Mouse (Mus musculus) forebrain, embryonic 11.5 days (tissue): ENCODE measurements around the gene Adh1. TPM values are rescaled to one million over a fixed set of nuclear protein-coding genes. Genes with fewer than 3 reads are reported as not detected.

Source experiments
- ATAC-seq: fragments of 200-750 bp; cut with Nextera tagmentation; replicated peaks from 2 replicates; pipeline ENCODE4 v1.8.0; 2017; ENCODE audit warnings: moderate TSS enrichment; ENCODE audit not compliant: low FRiP score
- DNase-seq: peaks from one replicate; pipeline ENCODE4 v3.0.0-alpha.2; 2017; ENCODE audit warnings: low spot score
- H3K27ac ChIP-seq: fragments of 300-500 bp; sonication (generic); 2 replicates; pipeline ENCODE4 v1.5.1; 2014; ENCODE audit warnings: low read depth, low read length
- H3K27me3 ChIP-seq: fragments of 300-500 bp; sonication (generic); 2 replicates; pipeline ENCODE4 v1.6.1; 2014; ENCODE audit warnings: mild to moderate bottlenecking, low read length, mixed read lengths; ENCODE audit not compliant: control insufficient read depth, insufficient read depth
- H3K36me3 ChIP-seq: fragments of 300-500 bp; sonication (generic); 2 replicates; pipeline ENCODE4 v1.6.1; 2014; ENCODE audit warnings: mild to moderate bottlenecking, low read length, moderate library complexity, mixed read lengths; ENCODE audit not compliant: control insufficient read depth, insufficient read depth
- H3K4me1 ChIP-seq: fragments of 300-500 bp; sonication (generic); replicated peaks from 2 replicates; pipeline ENCODE4 v1.6.1; 2014; ENCODE audit warnings: low read length, mixed read lengths; ENCODE audit not compliant: control insufficient read depth, insufficient read depth
- H3K4me2 ChIP-seq: fragments of 300-500 bp; sonication (generic); 2 replicates; pipeline ENCODE4 v1.6.1; 2014; ENCODE audit warnings: low read depth, mild to moderate bottlenecking, low read length, moderate library complexity, mixed read lengths; ENCODE audit not compliant: severe bottlenecking
- H3K4me3 ChIP-seq: fragments of 300-500 bp; sonication (generic); 2 replicates; pipeline ENCODE4 v1.5.1; 2014; ENCODE audit warnings: low read depth, low read length
- H3K9ac ChIP-seq: fragments of 300-500 bp; sonication (generic); 2 replicates; pipeline ENCODE4 v1.6.1; 2014; ENCODE audit warnings: low read length
- H3K9me3 ChIP-seq: fragments of 300-500 bp; sonication (generic); 2 replicates; pipeline ENCODE4 v1.6.1; 2016; ENCODE audit warnings: low read length, mixed read lengths; ENCODE audit not compliant: control insufficient read depth
- WGBS: fragments of 180-500 bp; shearing (Covaris S2); extraction: QIAGEN DNeasy Blood & Tissue Kit; methylation state at CpG from one replicate; pipeline ENCODE4 v1.1.7; 2014; 5-methylcytosine and 5-hydroxymethylcytosine counted together
- polyA plus RNA-seq: library from polyadenylated mRNA; unstranded; fragments of >200 nt; fragmentation: Nextera tagmentation; extraction: Ambion mirVana; gene quantifications from 2 replicates; pipeline ENCODE4 v1.2.1, GENCODE M21; 2014

Adh1 gene
- polyA plus RNA-seq, 1 experiment from 2014 or later: 0.16 TPM

DNA sequence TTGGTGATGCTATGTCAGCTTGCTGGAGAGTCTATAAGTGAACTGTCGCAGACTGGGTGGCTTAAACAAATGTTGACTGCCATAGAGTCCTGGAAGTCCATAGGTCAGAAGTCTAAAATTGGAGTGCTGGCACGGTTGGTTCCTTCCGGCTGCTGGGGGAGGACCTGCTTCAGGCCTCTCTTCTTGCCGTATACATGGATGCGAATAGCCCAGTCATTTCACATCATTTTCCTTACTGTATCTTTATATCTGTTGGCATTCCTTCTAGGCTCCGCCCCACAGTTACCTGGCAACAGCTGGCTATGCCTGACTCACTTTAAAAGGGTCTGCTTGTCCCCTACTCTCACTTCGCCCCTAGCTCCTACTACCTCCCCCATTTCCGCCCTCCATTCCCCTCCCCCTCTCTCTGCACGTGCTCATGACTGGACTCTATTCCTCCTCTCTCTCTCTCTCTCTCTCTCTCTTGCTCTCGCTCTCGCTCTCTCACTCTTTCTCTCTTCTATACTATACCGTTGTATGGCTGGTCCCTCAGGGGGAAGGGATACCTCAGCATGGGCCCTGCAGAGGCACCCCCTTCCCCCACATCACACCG is 36.3 kb upstream of the Adh1 start:
- 91% methylated on average over 13 of the region's 13 CpGs for WGBS
- H3K36me3 ChIP-seq: no peaks in the 10 kb centered on the region

DNA sequence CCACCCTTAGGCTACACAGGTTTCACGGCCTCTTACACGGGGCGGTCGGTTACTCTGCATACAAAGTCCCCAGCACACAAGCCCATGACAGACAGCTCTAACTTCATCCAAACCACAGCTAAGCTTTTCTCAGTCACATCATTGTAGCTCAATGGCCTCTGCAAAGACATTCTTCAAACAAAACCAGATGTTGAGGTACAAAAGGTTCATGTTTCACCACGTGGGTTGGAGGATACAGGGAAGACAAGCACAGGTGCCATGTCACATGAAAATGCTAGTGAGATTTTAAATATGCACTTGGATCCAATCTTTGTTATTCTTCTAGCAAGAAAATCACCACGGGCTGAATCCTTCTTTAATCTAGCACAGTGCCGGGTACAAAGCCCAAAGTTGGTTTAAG is 35.5 kb upstream of the Adh1 start:
- Histone ChIP-seq H3K27me3 (no peaks in the 10 kb centered on the region), H3K36me3 (no peaks in the 10 kb centered on the region), H3K4me1 (no peaks in the 10 kb centered on the region), H3K4me2 (no peak overlapping the region), H3K9ac (no peak overlapping the region), H3K4me3 (no peak overlapping the region), H3K9me3 (no peaks in the 10 kb centered on the region), H3K27ac (no peak overlapping the region)
- WGBS: 66% methylated on average over 6 of the region's 7 CpGs
- ATAC-seq (no peak), DNase-seq (no peak)

More for the DNA sequence above, 36.3 kb upstream of the Adh1 start:
- Histone ChIP-seq H3K4me2 (no peak overlapping the region), H3K27me3 (no peaks in the 10 kb centered on the region), H3K9ac (no peak overlapping the region), H3K4me3 (no peak overlapping the region), H3K9me3 (no peaks in the 10 kb centered on the region), H3K4me1 (no peaks in the 10 kb centered on the region), H3K27ac (no peak overlapping the region)
- DNase-seq (no peak), ATAC-seq (no peak)

DNA sequence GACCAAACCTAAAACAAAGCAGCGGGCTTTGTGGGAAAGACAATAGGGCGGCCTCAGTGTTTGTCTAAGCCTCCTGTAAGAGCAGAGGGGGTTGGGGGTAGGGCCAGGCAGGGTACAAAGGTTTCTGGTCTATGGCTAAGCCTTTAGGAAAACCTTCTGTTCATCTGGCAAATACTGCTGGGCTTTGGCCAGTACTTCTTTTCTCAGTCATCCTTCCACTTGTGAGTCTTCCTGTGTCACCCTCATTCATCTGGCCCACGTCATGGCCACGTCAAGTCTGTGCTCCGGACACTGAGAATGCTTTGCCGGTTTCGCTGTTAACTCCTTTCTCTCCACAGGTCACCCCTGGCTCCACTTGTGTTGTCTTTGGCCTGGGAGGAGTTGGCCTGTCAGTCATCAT is 34.9 kb upstream of the Adh1 start:
- H3K9me3 ChIP-seq: no peaks in the 10 kb centered on the region
- ATAC-seq: no peak
- no peak overlapping the region for H3K27ac ChIP-seq
- H3K9ac ChIP-seq: no peak overlapping the region
- WGBS: 55% methylated on average over 7 of the region's 7 CpGs
- no peaks in the 10 kb centered on the region for H3K27me3 ChIP-seq
- no peaks in the 10 kb centered on the region for H3K36me3 ChIP-seq
- no peak overlapping the region for H3K4me3 ChIP-seq
- no peak overlapping the region for H3K4me2 ChIP-seq
- no peaks in the 10 kb centered on the region for H3K4me1 ChIP-seq
- DNase-seq: no peak

DNA sequence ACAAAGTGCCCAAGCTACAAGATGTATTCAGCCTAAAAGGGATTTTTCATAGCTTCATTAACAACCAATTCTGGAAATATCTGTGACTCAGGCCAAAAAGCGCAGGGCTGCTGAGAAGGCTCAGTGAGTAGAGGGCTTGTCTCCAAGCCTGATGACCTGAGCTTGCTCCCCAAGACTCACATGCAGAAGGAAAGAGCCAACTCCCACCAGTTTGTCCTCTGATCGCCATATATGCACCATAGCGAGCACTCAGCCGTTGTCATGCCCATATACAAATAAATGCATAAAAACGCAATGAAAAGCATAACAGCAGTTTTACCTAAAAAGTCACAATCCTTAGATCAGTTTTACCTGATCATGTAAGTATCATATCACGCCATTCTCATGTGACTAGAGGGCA is 34.3 kb upstream of the Adh1 start:
- H3K27ac ChIP-seq: no peak overlapping the region
- H3K4me3 ChIP-seq: no peak overlapping the region
- no peaks in the 10 kb centered on the region for H3K36me3 ChIP-seq
- no peaks in the 10 kb centered on the region for H3K27me3 ChIP-seq
- 96% methylated on average over 6 of the region's 6 CpGs for WGBS
- DNase-seq: no peak
- no peaks in the 10 kb centered on the region for H3K4me1 ChIP-seq
- H3K9me3 ChIP-seq: no peaks in the 10 kb centered on the region
- no peak for ATAC-seq
- no peak overlapping the region for H3K9ac ChIP-seq
- H3K4me2 ChIP-seq: no peak overlapping the region

DNA sequence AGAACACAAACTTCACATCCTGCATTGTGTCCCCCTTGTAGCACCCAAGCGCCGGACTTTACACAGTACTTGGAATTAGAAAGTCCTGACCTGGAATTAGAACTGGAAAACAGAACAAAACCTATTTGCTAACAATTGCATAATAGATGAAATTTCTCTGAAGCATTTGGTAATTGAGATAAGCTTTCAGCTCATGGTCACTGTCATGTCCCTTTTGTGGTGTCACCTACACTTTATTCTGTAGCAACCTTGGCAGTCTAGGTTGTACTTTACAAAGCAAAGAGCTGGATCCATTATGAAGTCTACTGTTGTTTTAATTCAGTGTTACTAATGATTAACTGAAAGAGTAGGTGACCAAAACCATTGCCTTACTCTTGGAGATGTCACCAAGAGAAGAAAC is 33.7 kb upstream of the Adh1 start:
- Histone ChIP-seq H3K4me1 (no peaks in the 10 kb centered on the region), H3K9ac (no peak overlapping the region), H3K9me3 (no peaks in the 10 kb centered on the region), H3K4me3 (no peak overlapping the region), H3K27ac (no peak overlapping the region), H3K27me3 (no peaks in the 10 kb centered on the region), H3K4me2 (no peak overlapping the region), H3K36me3 (no peaks in the 10 kb centered on the region)
- ATAC-seq: no peak
- WGBS: 85% methylated on average over 2 of the region's 2 CpGs
- DNase-seq: no peak

DNA sequence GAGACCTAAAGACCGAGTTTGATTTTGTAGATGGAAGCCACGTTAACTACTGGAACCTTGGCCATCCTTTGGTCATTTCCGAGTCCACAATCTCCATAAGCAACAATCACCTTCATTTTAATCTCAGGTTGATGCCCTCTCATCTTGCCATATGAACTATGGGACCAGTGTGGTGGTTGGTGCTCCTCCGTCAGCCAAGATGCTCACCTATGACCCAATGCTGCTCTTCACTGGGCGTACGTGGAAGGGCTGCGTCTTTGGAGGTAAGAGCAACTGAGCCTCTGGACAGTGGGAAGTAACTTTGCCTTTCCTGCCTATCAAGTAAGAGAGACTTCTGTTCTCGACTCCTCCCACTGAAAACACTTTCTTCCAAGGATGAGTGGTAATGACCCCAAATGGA is 33.0 kb upstream of the Adh1 start:
- Histone ChIP-seq H3K4me1 (no peaks in the 10 kb centered on the region), H3K4me3 (no peak overlapping the region), H3K9ac (no peak overlapping the region), H3K9me3 (no peaks in the 10 kb centered on the region), H3K36me3 (no peaks in the 10 kb centered on the region), H3K27ac (no peak overlapping the region), H3K4me2 (no peak overlapping the region), H3K27me3 (no peaks in the 10 kb centered on the region)
- ATAC-seq (no peak), DNase-seq (no peak)
- 93% methylated on average over 8 of the region's 8 CpGs for WGBS

DNA sequence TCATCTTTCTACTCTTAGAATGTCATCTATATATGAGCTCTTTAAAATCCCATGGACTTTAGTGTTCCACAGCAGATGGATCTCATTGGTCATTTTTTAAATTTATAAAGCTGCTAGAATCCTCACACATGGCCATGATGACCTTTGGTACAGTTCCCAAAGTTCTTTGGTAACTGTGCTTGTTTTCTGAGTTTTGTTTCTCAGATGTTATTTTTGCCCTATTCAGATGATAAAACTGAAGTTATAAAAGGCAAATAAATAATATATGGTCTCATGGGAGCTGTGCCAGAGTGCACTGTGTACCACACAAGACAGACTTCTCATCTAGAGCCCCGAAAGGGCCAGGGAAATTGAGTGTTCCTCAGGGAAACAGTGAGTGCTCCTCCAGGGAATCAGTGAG is 31.3 kb upstream of the Adh1 start:
- Histone ChIP-seq H3K4me1 (no peaks in the 10 kb centered on the region), H3K36me3 (no peaks in the 10 kb centered on the region), H3K9me3 (no peaks in the 10 kb centered on the region), H3K4me2 (no peak overlapping the region), H3K27ac (no peak overlapping the region), H3K4me3 (no peak overlapping the region), H3K9ac (no peak overlapping the region), H3K27me3 (no peaks in the 10 kb centered on the region)
- DNase-seq (no peak), ATAC-seq (no peak)
- WGBS: 92% methylated on average over 1 of the region's 1 CpGs

DNA sequence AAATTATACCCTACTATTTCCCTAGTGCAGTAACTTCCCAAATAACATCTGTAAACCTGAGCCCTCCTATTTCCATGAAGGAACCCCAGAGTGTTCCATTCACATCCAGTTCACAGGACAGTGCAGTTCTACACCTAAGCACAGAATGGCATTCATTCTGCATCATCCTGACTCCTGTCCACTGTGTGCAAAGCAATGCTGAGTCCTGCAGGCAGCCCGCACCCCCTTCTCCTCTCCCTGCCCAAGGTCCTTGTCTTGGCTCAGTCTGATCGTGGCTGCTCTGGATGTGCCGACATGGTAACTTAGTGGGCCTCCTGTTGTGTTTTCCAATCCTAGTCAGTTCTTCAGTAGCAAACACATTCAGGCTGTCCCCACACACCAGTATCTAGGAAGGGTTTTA is 30.5 kb upstream of the Adh1 start:
- no peak for DNase-seq
- no peak for ATAC-seq
- H3K4me1 ChIP-seq: no peaks in the 10 kb centered on the region
- H3K4me3 ChIP-seq: no peak overlapping the region
- no peaks in the 10 kb centered on the region for H3K36me3 ChIP-seq
- H3K9ac ChIP-seq: no peak overlapping the region
- WGBS: 84% methylated on average over 3 of the region's 3 CpGs
- no peak overlapping the region for H3K4me2 ChIP-seq
- H3K27ac ChIP-seq: no peak overlapping the region
- no peaks in the 10 kb centered on the region for H3K27me3 ChIP-seq
- no peaks in the 10 kb centered on the region for H3K9me3 ChIP-seq

DNA sequence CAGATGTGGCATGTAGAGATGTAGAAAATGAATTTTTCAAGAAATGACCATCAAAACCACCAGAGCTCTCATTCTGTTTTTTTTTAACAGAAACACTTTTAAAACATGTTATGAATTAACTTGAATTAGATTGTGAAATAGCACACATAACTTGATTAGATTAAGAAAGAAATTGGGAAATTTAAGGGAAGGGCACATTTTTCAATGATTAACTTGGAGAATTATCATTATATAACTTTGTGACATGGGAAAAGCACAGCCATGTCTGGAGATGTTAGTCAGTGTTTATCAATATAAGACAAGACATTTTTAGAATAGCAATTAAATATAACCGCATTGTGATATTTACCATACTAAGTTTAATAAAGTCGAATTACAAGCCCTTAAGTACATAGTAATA is 29.3 kb upstream of the Adh1 start:
- ATAC-seq: no peak
- Histone ChIP-seq H3K9ac (no peak overlapping the region), H3K36me3 (no peaks in the 10 kb centered on the region), H3K4me1 (no peaks in the 10 kb centered on the region), H3K27me3 (no peaks in the 10 kb centered on the region), H3K4me2 (no peak overlapping the region), H3K4me3 (no peak overlapping the region), H3K9me3 (no peaks in the 10 kb centered on the region), H3K27ac (no peak overlapping the region)
- DNase-seq: no peak
- WGBS: 80% methylated on average over 2 of the region's 2 CpGs
